Mouse (Mus musculus) C2C12 (cell line): ENCODE data around the gene Fars2. TPM values are rescaled to one million over a fixed set of nuclear protein-coding genes. Genes with fewer than 3 reads are reported as not detected.

ENCODE experiments used
- H3K27me3 ChIP-seq: one replicate; pipeline ENCODE4 v1.6.1; 2011; ENCODE audit not compliant: control insufficient read depth, insufficient read depth, insufficient read length
- H3K36me3 ChIP-seq: one replicate; pipeline ENCODE4 v1.6.1; 2011; ENCODE audit not compliant: control insufficient read depth, insufficient read depth
- H3K4me3 ChIP-seq: one replicate; pipeline ENCODE4 v1.5.1; 2011; ENCODE audit warnings: mild to moderate bottlenecking, control low read depth; ENCODE audit not compliant: poor library complexity, insufficient read depth, severe bottlenecking
- H3K79me2 ChIP-seq: one replicate; pipeline ENCODE4 v1.6.1; 2011; ENCODE audit not compliant: control insufficient read depth, insufficient read depth
- H3K79me3 ChIP-seq: one replicate; pipeline ENCODE4 v1.6.1; 2011; ENCODE audit warnings: low read depth, control low read depth
- H3ac ChIP-seq: one replicate; pipeline ENCODE3; 2011; ENCODE audit warnings: low read depth; ENCODE audit not compliant: control insufficient read depth, insufficient read length
- CEBPB ChIP-seq: IDR thresholded peaks from one replicate; pipeline ENCODE4 v1.6.1; 2011; ENCODE audit warnings: low read depth, mild to moderate bottlenecking, control low read depth, moderate library complexity
- CTCF ChIP-seq: IDR thresholded peaks from one replicate; pipeline ENCODE4 v1.5.1; 2011; ENCODE audit not compliant: control insufficient read depth, insufficient read depth, insufficient read length
- FOSL1 ChIP-seq: IDR thresholded peaks from one replicate; pipeline ENCODE4 v1.8.0; 2011; ENCODE audit warnings: mild to moderate bottlenecking, low read length; ENCODE audit not compliant: poor library complexity, insufficient read depth, severe bottlenecking
- MAX ChIP-seq: IDR thresholded peaks from one replicate; pipeline ENCODE4 v1.6.1; 2011; ENCODE audit warnings: mild to moderate bottlenecking, control low read depth
- MYOD1 ChIP-seq: IDR thresholded peaks from one replicate; pipeline ENCODE4 v1.6.1; 2011; ENCODE audit warnings: low read depth; ENCODE audit not compliant: control insufficient read depth, insufficient read length
- MYOG ChIP-seq: IDR thresholded peaks from one replicate; pipeline ENCODE4 v1.6.1; 2011; ENCODE audit not compliant: control insufficient read depth, insufficient read length; ENCODE audit errors: extremely low read depth
- USF1 ChIP-seq: IDR thresholded peaks from one replicate; pipeline ENCODE4 v1.6.1; 2011; ENCODE audit warnings: low read depth, mild to moderate bottlenecking, control low read depth, moderate library complexity
- polyA plus RNA-seq: library from polyadenylated mRNA; unstranded; fragments of >200 nt; fragmentation: generic; extraction: Trizol; gene quantifications from one replicate; pipeline ENCODE4 v1.2.1, GENCODE M21; 2012; ENCODE audit warnings: missing spikeins

The Fars2 gene
- polyA plus RNA-seq, 1 experiment: 25.9 TPM

DNA sequence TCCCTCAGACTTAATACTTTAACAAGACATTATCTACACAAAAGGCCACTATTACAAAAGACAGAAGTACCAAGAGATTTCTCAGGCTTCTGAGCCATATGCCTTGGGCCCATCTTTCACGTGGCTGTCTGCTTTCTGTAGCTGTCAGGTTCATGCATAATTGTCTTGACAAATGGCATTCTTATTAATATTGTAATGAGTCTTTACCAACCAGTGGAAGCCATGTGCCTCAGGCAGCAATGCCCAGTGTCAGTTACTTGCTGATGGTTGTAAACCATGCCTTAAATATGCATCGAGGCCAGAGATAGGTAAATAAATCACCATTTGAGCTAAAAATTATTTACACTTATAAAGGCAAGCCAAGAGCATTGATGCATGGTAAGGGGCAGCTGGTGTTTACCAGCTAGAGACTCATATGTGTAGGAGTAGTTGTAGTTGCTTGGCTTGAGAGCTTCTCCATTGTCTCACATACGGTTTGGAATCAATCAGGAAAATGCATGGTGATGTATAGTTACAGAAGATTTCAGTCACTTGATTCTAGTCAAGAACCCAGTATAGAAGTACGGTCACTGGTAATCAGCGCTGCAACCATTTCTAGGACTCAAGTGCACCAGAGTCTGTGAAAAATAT, 76.4 kb downstream of the Fars2 start:
- H3K36me3 ChIP-seq: no peaks in the 10 kb centered on the region
- H3K79me3 ChIP-seq: no peaks in the 10 kb centered on the region
- no peak for TF ChIP-seq MYOD1
- TF ChIP-seq USF1: no peak
- no peak for TF ChIP-seq MAX
- no peak for TF ChIP-seq MYOG
- TF ChIP-seq FOSL1: no peak
- no peak for TF ChIP-seq CEBPB
- no peak for TF ChIP-seq CTCF
- no peaks in the 10 kb centered on the region for H3K27me3 ChIP-seq
- no peak overlapping the region for H3ac ChIP-seq
- no peaks in the 10 kb centered on the region for H3K79me2 ChIP-seq
- no peak overlapping the region for H3K4me3 ChIP-seq

DNA sequence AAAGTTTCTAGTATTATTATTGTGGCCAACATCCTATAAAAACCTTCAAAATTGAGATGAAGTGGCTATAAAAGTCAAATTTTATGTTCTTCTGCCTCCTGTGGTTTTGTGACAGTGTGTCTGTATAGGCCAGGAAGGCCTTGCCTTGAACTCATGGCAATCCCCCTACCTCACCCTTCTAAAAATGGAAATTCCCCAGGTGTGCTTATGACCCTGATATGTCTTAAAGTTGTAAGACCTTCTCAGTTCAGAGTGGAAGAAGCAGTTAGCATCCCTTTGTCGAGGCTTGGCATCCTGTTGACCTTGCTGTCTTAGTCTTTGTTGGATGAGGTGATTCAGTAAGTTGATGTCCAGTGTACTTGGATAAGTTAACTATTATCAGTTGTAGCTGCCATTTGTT, 82.1 kb downstream of the Fars2 start:
- Histone ChIP-seq H3K36me3 (no peaks in the 10 kb centered on the region), H3K79me2 (peaks cover 4% of the 10 kb centered on the region), H3K79me3 (no peaks in the 10 kb centered on the region), H3ac (no peak overlapping the region), H3K27me3 (no peaks in the 10 kb centered on the region), H3K4me3 (no peak overlapping the region)
- TF ChIP-seq MYOD1 (no peak), USF1 (no peak), CTCF (no peak)

DNA sequence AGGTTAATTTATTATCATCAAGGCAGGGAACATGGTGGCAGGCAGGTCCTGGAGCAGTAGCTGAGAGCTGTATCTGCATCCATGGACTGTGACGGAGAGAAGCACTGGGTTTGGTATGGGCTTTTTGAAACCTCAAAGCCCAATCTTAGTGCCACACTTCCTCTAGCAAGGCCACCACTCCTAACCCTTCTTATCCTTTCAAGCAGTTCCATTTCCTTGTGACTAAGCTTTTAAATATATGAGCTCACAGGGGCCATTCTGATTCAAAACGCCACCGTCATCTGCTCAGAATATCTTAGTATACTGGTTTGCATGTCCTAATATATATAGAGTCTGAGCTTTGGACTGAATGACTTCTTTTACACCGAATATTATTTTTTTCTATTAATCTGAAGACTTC, 83.2 kb downstream of the Fars2 start:
- TF ChIP-seq CTCF: no peak
- no peak for TF ChIP-seq MYOG
- TF ChIP-seq FOSL1: no peak
- no peak for TF ChIP-seq USF1
- TF ChIP-seq MYOD1: no peak
- no peak for TF ChIP-seq CEBPB
- TF ChIP-seq MAX: no peak

DNA sequence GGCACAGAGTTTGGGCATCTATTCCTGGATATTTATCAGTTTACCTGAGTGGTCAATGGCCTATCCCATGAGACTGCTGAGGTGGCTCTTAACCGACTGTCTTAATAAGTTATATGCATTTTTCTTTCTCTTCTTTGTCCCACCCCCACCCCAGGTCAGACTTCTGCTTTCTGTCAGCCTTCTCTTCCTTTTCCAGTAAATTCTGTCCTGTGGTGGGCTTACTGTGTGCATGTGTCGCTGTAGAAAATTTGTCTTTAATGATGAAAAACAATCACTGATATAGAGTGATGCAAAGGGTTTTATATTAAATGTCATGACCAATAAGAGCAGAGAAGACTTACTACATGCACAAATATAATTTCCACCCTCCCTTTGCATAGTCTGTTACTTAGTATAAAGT, 85.3 kb downstream of the Fars2 start:
- H3K79me2 ChIP-seq: peaks cover 4% of the 10 kb centered on the region
- H3K79me3 ChIP-seq: no peaks in the 10 kb centered on the region
- no peak for TF ChIP-seq USF1
- no peak for TF ChIP-seq MYOG
- no peak for TF ChIP-seq CEBPB
- no peak for TF ChIP-seq FOSL1
- TF ChIP-seq MYOD1: no peak
- TF ChIP-seq CTCF: no peak
- TF ChIP-seq MAX: no peak
- H3K36me3 ChIP-seq: no peaks in the 10 kb centered on the region
- H3K4me3 ChIP-seq: no peak overlapping the region
- no peaks in the 10 kb centered on the region for H3K27me3 ChIP-seq
- no peak overlapping the region for H3ac ChIP-seq

More for the DNA sequence above, 83.2 kb downstream of the Fars2 start:
- Histone ChIP-seq H3K27me3 (no peaks in the 10 kb centered on the region), H3K79me2 (peaks cover 4% of the 10 kb centered on the region), H3K79me3 (no peaks in the 10 kb centered on the region), H3K4me3 (no peak overlapping the region), H3K36me3 (no peaks in the 10 kb centered on the region), H3ac (no peak overlapping the region)

DNA sequence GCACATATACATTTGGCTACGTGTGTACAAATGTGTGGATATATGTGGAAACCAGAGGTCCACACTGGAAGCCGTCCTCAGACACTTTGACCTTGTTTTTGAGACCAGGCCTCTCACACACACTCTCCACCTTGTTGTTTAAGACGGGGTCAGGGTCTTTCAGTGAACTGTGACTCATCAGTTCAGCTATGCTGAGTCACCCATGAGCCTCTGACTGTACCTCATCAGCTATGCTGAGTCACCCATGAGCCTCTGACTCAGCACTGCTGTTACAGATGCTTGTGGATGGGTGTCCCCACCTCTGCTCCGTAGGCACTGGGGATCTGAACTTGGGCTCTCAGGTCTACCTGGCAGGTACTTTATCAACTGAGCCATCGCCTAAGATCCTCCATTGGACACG, 85.8 kb downstream of the Fars2 start:
- Histone ChIP-seq H3K27me3 (no peaks in the 10 kb centered on the region), H3K4me3 (no peak overlapping the region), H3K79me2 (peaks cover 4% of the 10 kb centered on the region), H3K36me3 (no peaks in the 10 kb centered on the region), H3K79me3 (no peaks in the 10 kb centered on the region), H3ac (no peak overlapping the region)
- peak; percentile 66 for TF ChIP-seq MYOD1
- peak; percentile 99 for TF ChIP-seq FOSL1
- no peak for TF ChIP-seq MAX
- no peak for TF ChIP-seq MYOG
- no peak for TF ChIP-seq CEBPB

DNA sequence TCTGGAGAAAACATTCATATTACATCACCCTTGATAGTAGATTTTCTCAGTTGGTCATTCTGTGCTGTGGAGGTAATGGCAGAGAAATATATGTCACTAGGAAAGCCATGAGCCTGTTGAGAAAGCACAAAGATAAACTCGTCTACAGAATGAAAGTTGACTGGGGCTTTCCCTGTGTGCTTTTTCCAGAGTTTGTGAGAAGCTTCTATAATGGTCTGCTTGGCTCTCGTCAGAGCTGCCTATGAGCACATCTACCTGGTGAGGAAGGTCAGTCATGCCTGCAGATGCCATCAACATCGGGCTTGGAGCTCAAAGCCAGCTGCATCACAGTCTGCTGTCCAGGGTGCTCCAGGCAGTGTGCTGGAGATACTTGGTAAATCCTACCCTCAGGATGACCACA, 87.1 kb downstream of the Fars2 start:
- no peak overlapping the region for H3ac ChIP-seq
- H3K36me3 ChIP-seq: no peaks in the 10 kb centered on the region
- no peaks in the 10 kb centered on the region for H3K79me3 ChIP-seq
- H3K79me2 ChIP-seq: peaks cover 3% of the 10 kb centered on the region
- TF ChIP-seq CEBPB: no peak
- TF ChIP-seq MAX: no peak
- no peak for TF ChIP-seq MYOD1
- TF ChIP-seq CTCF: no peak
- no peak for TF ChIP-seq USF1
- no peak for TF ChIP-seq MYOG
- TF ChIP-seq FOSL1: no peak
- H3K4me3 ChIP-seq: no peak overlapping the region
- no peaks in the 10 kb centered on the region for H3K27me3 ChIP-seq
